Mouse (Mus musculus) frontal cortex, postnatal 10 days (tissue): Measurements from ENCODE around the gene Tenm4.

Experiments
- DNase-seq, 2 experiments: peaks; one replicate each; pipeline ENCODE4 v3.0.0; 2022; ENCODE audit warnings: low spot score in 2 of 2, mixed read lengths in 1 of 2

Tenm4 gene

DNA sequence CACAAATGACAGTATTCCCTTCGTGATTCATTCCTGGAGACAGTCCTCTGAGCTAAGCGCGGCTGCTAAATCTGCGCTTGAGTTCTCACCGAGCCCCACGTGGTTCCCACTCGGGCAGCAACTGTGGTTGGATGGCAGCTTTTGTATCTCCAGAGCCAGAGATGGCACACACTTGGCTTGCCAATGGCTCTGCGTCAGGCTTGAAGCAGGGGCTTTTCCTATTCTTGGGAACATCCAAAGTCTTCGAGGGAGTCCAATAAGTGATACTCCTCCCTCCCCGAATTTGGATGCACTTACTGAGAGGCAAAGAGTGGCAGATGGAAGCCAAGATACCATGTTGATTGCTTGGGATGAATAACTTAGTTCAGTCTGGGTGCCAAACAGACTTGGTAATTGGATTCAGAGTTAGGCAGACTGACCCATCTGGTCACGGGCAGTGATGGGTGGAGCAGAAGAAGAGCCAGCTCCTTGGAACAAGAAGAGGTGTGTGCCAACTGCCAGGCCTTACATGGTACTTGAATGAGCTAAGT is 303.6 kb downstream of the Tenm4 start:
- peak; percentile 72 to 80 for DNase-seq

DNA sequence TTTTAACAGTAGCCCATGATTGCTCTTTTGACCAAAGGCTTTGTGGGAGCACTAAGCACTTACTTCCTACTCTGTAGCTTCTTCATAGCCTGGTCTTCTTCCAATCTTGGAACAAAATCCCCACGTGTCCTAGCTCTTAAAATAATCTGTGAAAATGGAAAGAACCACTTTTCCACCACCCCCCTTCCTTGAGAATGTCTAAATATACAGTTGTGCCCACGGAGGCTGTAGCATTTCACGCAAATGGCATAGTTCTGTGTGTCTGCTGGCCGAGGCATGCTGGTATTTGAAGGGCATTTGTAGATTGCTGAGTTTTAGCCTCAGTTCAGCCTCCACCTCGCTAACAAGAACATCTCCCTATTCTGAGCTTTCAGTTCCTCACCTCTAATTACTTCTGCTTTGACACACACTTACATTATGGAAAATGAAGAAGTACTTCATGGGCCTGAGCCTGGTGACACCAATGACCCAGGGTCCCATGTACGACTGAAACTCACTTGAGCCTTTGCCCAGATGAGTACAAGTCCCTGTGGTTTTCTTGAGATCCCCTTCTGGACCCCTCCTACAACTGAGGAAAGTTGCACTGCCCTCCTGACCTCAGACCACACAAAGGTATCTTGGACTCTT is 306.1 kb downstream of the Tenm4 start:
- no peak for DNase-seq

DNA sequence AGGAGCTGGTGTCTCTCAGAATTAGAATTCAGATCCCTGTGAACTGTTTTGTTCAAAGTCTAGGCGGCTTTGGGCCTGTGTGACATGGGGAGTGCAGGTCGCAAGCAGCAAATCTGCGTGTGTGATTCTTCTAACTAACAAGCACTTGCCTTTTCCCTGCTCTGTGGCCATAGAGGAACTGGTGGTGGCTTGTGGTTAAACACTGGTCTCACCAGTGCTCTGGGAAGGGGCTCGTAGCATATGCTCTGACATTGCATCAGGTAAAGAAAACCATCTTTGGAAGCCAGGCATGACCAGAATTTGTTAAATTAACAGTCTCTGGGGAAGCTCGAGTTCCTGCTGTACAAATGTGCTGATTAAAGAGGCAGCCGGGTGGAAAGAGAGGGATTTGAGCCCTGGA is 308.1 kb downstream of the Tenm4 start:
- DNase-seq, result no peak

- DNase-seq, result no peak
These were observed 309.4 kb downstream of the Tenm4 start for GRCm38 (mm10) chr7:96480351-96480983.

GRCm38 (mm10) chr7:96482953-96483352 is 311.9 kb downstream of the Tenm4 start:
- DNase-seq, result no peak

DNA sequence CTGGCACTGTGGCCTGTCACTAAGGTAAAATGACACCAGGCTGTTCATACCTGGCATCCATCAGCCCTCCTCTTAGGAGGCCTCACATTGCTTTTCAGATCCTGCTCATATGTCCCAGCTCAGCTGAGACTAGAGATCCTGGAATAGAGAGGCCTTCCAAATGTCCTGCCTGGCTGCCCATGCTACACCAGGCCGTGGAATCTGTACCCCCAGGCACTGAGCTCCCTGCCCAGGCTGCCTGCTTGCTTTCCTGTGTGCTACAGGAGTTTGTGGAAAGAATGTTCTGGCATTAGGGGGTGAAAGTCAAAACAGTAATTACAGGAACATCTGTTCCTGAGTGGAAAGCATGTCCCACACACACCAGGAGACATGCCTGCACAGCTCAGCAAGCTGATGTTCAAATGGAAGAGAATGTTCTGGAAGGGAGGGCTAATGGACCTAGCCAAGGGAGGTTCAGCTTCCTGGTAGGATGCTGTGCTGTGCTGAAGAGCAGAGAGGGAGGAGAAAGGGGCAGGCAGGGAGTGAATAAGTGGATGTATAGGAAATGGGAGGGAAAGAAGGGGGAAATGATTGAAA is 313.0 kb downstream of the Tenm4 start:
- DNase-seq, result no peak

DNA sequence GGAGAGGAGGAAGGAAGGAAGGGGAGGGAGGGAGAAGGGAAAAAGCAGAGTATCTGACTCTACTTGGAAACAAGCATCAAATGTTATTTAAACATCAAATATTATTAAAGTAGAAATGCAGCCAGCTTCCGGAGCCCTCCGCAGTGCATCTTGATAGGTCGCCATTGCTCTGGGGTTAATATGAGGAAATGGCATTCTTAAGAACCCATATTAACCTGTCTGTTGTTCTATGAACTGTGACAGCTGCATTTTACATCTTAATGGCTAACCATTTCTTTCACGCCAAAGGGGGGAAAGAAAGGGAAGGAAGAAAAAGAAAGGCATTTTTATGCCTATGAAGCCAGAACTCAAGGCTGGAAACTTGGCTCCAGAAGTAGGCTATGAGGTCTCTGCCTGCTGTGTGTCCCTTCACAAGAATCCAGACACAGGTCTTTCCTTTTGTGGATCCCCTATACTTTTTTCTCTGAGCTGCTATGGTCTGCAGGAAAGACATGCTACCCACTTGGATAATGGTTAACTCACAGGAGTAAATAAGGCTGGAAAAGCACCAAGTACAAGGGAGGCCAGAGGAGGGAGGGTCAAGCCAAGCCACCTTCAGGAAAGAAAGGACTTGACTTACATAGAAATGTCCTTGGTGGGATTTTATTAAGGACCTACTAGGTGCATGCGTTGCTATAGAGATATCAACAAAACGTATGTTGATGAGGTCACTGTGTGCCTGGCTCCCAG is 318.5 kb downstream of the Tenm4 start:
- no peak for DNase-seq

DNA sequence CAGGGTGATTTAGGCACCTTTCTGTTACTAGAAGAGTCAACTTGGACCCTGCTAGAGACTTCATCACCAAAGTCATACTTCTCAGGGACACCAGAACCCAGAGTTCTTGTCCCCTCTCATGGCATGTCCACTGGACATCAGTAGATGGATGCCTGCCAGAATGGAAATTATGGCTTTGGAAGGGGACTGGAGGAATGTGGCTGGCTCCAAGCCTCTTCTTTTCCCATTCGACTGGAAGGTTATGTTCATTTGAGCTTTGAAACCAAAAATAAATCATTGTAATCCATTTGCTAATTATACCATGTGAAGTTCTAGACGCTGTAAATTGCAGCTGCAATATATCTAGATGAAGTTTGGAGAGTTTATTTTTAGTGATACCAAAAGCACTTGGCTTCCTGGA is 320.9 kb downstream of the Tenm4 start:
- DNase-seq, result no peak

GRCm38 (mm10) chr7:96492696-96493095 is 321.6 kb downstream of the Tenm4 start:
- DNase-seq, result no peak

- no peak for DNase-seq
These were observed 323.0 kb downstream of the Tenm4 start for GRCm38 (mm10) chr7:96494057-96494456.

- DNase-seq, result no peak
These were observed 329.1 kb downstream of the Tenm4 start for GRCm38 (mm10) chr7:96500108-96500507.

DNA sequence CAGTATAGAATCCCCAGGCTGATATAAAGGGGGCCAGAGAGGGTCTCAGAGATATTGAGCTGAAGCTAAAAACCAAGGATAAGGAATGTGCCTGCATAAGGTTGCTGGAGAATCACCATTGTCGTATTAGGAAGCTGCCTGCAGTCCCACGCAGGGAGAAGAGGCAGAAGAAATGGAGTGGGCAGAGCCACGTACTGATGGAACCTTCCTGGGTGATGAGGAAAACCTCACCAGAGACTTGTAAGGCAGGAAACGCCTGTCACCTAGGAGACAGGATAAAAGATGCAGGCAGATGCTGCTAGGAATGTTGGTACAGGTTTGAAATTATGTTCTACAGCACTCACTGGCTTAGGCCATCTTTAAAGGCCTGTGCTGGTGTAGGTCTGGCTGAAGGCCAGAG is 329.8 kb downstream of the Tenm4 start:
- no peak for DNase-seq

- DNase-seq, result no peak
These were observed 331.4 kb downstream of the Tenm4 start for GRCm38 (mm10) chr7:96502321-96502973.

DNA sequence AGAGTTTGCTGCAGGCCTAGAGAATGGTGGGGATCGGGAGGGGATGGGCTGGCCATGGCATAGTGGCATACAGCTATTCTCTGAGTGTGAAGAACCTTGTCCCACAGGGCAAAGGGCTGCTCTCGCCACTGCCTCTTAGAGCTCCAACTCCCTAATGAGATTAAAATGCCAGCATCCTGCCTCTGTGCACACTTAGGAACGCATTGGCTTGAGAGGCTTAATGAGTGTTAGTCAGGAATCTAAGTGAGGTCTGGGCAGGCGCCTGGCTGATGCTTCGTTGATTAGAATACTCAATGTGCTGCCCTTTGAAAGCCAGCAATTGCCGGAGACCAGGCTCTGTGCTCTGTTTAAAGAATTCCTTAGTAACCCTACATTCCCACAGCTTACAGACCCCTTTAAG is 334.5 kb downstream of the Tenm4 start:
- no peak for DNase-seq

DNA sequence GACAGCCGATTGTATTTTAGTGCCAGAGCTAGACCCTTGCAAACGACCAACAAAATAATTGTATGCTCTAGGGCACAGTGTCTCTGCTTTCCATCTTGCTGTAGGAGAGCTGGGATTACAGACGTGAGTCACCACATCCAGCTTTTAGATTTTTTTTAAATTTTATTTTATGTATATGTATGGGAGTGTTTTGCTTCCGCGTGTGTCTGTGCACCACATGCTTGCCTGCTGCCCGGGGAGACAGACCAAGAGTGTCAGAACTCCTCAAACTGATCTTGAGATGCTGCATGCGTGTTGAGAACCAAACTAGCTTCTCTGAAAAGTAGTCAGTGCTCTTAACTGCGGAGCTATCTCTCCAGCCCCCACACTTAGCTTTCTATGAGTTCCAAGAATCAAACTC is 336.0 kb downstream of the Tenm4 start:
- no peak for DNase-seq

- DNase-seq, result no peak
These were observed 339.4 kb downstream of the Tenm4 start for GRCm38 (mm10) chr7:96510396-96510795.

DNA sequence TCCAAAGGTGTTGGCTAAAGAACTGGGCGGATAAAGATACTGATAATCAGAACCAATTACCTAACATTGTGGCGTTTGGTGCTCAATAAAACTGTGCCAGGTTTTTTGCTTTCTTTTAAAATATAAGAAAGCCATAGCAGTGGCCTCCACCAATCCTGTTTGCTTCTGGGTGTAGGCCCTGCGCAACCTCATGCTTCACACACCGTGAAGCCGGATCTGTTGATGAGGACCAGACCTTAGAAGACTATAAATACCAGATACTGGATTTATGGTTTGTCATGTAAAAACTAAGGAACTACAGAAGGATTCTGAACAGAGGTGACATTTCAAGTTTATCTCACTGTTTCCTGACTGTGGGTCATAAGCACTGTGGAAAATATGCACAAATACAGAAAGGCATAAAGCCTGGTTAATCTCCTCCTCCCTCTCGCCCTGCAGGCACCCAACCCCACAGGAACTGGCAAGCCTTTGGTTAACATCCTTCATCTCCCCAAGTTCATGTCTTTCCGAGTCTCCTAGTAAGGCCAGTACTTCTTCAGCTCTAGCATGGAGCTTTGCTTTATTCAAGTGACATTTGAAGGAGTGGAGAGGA is 340.1 kb downstream of the Tenm4 start:
- no peak for DNase-seq

GRCm38 (mm10) chr7:96511953-96512511 is 341.0 kb downstream of the Tenm4 start:
- no peak for DNase-seq

DNA sequence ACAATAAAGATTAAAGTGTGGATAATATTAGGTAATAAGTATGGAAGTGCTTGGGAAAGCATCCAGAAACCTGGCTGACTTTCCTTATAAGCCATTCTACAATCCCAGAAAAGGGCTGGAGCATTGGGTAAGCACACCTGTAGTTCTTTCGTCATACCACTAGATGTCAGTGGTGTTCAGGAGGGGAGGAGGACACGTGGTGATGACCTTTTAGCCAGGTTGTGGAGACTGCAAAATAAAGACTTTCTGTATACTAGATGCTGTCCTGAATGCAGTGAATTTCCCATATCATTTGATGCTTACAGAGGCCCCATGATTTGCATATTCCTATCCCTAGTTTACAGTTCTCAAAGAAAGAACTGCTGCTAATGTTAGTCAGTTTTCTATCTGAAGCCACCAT is 348.2 kb downstream of the Tenm4 start:
- DNase-seq, result no peak

DNA sequence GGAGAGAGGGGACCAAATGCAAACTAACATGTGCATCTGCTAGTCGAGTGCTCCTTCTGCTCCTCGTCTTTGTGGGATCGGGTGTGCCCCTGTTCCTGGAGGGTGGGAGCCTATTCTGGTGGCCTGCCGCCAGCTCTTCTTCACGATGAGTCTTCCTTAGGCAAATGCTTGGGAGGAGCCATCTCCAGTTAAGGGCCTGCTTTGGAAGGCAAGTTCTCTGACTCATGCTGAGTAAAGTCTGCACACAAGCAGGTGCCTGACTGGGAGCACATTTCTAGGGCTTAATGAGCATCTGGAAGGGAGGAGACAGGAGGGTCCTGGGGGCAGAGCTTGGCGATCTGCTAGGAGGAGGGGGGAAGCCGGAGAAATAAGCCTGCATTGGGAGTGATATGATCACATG is 350.9 kb downstream of the Tenm4 start:
- no peak for DNase-seq

- peak in 1 of 2 experiments; percentile 33 for DNase-seq
These were observed 352.6 kb downstream of the Tenm4 start for GRCm38 (mm10) chr7:96523673-96524072.
